Mouse (Mus musculus) lung, adult 2 months (tissue): ENCODE data around the gene Serpina3c.

Source experiments
- CTCF ChIP-seq: fragments of 200-500 bp; IDR thresholded peaks from 2 replicates; pipeline ENCODE4 v1.5.1; 2011; ENCODE audit warnings: mild to moderate bottlenecking, low read length, control low read depth; ENCODE audit not compliant: insufficient read depth
- POLR2A ChIP-seq: fragments of 200-500 bp; IDR thresholded peaks from 2 replicates; pipeline ENCODE4 v1.6.1; 2011; ENCODE audit warnings: low read depth, mild to moderate bottlenecking, control low read depth, low read length, borderline replicate concordance; ENCODE audit errors: extremely low read depth

DNA sequence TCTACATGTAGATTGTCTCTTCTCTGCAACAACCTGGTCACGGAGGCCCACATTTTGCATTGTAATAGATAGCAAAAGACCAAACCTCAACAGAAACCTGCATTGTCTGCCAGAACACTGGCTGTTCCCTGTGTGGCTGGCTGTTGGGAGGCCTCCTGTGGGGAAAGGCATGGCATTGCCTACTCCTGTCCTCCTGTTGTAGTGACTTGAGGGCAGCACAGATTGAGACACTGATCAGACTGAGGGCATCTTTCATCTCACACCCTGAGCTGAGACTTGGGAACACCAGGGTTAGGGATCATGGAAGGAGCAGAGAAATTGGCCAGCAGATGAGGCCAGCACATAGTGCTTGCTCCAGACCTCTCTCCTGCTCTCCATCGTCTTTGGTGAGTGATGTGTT is 15.5 kb downstream of the Serpina3c start:
- TF ChIP-seq POLR2A (no peak), CTCF (no peak)
